Mouse (Mus musculus) hindbrain, embryonic 15.5 days (tissue): ENCODE data around the gene Frs3. TPM values are rescaled to one million over a fixed set of nuclear protein-coding genes. Genes with fewer than 3 reads are reported as not detected.

Source experiments
- ATAC-seq: fragments of 200-750 bp; cut with Nextera tagmentation; 2 replicates; pipeline ENCODE4 v1.8.0; 2017; ENCODE audit warnings: low read depth, moderate number of reproducible peaks, moderate TSS enrichment; ENCODE audit not compliant: low FRiP score
- H3K27ac ChIP-seq: fragments of 300-500 bp; sonication (generic); replicated peaks from 2 replicates; pipeline ENCODE4 v1.5.1; 2015; ENCODE audit warnings: mild to moderate bottlenecking, inconsistent platforms
- H3K27me3 ChIP-seq: fragments of 300-500 bp; sonication (generic); 2 replicates; pipeline ENCODE4 v1.6.1; 2015; ENCODE audit warnings: control low read depth, inconsistent platforms
- H3K36me3 ChIP-seq: fragments of 300-500 bp; sonication (generic); 2 replicates; pipeline ENCODE4 v1.6.1; 2015; ENCODE audit warnings: control low read depth, inconsistent platforms
- H3K4me1 ChIP-seq: fragments of 300-500 bp; sonication (generic); replicated peaks from 2 replicates; pipeline ENCODE4 v1.6.1; 2015; ENCODE audit warnings: control low read depth, inconsistent platforms
- H3K4me2 ChIP-seq: fragments of 300-500 bp; sonication (generic); 2 replicates; pipeline ENCODE4 v1.6.1; 2015; ENCODE audit warnings: moderate library complexity, mild to moderate bottlenecking, inconsistent platforms
- H3K4me3 ChIP-seq: fragments of 300-500 bp; sonication (generic); 2 replicates; pipeline ENCODE4 v1.5.1; 2015; ENCODE audit warnings: mild to moderate bottlenecking, inconsistent platforms
- H3K9ac ChIP-seq: fragments of 300-500 bp; sonication (generic); 2 replicates; pipeline ENCODE4 v1.6.1; 2015; ENCODE audit warnings: inconsistent platforms
- H3K9me3 ChIP-seq: fragments of 300-500 bp; sonication (generic); 2 replicates; pipeline ENCODE4 v1.6.1; 2016; ENCODE audit warnings: control low read depth, inconsistent platforms
- WGBS: fragments of 180-500 bp; shearing (Covaris S2); methylation state at CpG from one replicate; pipeline ENCODE4 v1.1.7; 2015; 5-methylcytosine and 5-hydroxymethylcytosine counted together
- polyA plus RNA-seq: library from polyadenylated mRNA; unstranded; fragments of >200 nt; fragmentation: Nextera tagmentation; extraction: Ambion mirVana; gene quantifications from 2 replicates; pipeline ENCODE4 v1.2.1, GENCODE M21; 2015

Gene Frs3
- polyA plus RNA-seq, 1 experiment from 2014 or later: 52.2 TPM

DNA sequence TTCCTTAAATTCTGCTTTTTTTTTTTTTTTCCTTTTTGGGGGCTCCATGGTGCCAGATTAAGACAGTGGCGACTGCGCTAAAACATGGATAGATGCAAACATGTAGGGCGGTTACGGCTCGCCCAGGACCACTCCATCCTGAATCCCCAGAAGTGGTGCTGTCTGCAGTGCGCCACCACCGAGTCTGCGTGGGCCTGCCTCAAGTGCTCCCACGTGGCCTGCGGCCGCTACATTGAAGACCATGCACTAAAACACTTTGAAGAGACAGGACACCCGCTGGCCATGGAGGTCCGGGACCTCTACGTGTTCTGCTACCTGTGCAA is 16.9 kb upstream of the Frs3 start:
- 0 out of 2 replicates have a peak overlapping the region, but pooled peaks have one; percentile 29 for H3K27ac ChIP-seq
- H3K4me1 ChIP-seq: peaks cover 24% of the 10 kb centered on the region
- peaks cover 6% of the 10 kb centered on the region for H3K36me3 ChIP-seq
- H3K4me2 ChIP-seq: peak overlapping the region; percentile 59
- 0 out of 2 replicates have a peak overlapping the region, but pooled peaks have one; percentile 1 for H3K9ac ChIP-seq
- H3K9me3 ChIP-seq: no peaks in the 10 kb centered on the region
- peak; percentile 43; the same call in 1 of the 2 replicates for ATAC-seq
- no peaks in the 10 kb centered on the region for H3K27me3 ChIP-seq
- peak overlapping the region; percentile 33 for H3K4me3 ChIP-seq
- WGBS: 15% methylated on average over 14 of the region's 14 CpGs

DNA sequence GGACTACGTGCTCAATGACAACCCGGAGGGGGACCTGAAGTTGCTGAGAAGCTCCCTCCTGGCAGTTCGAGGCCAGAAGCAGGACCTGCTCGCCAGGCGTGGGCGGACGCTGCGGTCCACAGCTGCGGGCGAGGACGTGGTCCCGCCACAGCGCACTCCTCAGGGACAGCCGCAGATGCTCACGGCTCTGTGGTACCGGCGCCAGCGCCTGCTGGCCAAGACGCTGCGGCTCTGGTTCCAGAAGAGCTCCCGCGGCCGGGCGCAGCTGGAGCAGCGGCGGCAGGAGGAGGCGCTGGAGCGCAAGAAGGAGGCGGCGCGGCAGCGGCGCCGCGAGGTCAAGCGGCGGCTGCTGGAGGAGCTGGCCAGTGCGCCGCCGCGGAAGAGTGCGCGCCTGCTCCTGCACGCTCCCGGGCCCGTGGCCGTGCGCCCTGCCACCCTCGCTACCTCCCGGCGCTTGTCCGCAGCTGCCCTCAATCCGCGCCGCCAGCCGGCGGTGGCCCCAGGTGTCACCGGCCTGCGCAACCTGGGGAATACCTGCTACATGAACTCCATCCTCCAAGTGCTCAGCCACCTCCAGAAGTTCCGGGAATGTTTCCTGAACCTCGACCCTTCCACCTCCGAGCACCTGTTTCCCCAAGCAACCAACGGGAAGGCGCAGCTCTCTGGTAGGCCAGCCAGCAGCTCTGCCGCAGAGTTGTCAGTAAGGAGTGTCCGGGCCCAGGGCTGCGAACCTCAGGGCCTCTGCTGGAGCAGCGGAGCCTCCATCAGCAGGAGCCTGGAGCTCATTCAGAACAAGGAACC is 16.3 kb upstream of the Frs3 start:
- Histone ChIP-seq H3K4me1 (peaks cover 24% of the 10 kb centered on the region), H3K4me3 (peak overlapping the region; percentile 33), H3K36me3 (peaks cover 6% of the 10 kb centered on the region), H3K4me2 (peak overlapping the region; percentile 59), H3K27ac (0 out of 2 replicates have a peak overlapping the region, but pooled peaks have one; percentile 29), H3K9me3 (no peaks in the 10 kb centered on the region), H3K27me3 (no peaks in the 10 kb centered on the region), H3K9ac (0 out of 2 replicates have a peak overlapping the region, but pooled peaks have one; percentile 1)
- ATAC-seq: peak; percentile 65
- 4% methylated on average over 51 of the region's 68 CpGs for WGBS

DNA sequence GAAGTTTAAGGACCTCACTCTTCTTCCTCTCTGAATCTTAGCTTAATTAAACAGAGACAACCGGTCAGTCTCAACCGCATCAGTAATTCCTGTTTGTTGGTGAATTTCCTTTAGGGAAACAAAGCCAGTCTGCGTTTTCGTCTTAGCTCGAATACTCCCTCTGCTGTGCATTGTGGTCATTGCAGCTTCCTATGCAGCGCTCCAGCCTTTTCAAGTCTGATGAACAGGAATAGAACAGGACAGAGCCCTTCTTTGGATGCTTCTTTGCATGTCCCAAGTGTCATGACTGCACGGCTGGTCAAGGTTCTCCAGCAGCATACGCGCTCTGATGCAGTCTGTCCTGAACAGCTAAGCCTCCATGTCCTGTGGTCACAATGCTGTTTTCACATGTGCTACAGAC is 12.2 kb upstream of the Frs3 start:
- Histone ChIP-seq H3K4me2 (no peak overlapping the region), H3K4me3 (no peak overlapping the region), H3K9me3 (no peaks in the 10 kb centered on the region), H3K36me3 (peaks cover 36% of the 10 kb centered on the region), H3K27me3 (no peaks in the 10 kb centered on the region), H3K4me1 (peaks cover 18% of the 10 kb centered on the region), H3K27ac (no peak overlapping the region), H3K9ac (no peak overlapping the region)
- 16% methylated on average over 9 of the region's 9 CpGs for WGBS
- no peak for ATAC-seq

DNA sequence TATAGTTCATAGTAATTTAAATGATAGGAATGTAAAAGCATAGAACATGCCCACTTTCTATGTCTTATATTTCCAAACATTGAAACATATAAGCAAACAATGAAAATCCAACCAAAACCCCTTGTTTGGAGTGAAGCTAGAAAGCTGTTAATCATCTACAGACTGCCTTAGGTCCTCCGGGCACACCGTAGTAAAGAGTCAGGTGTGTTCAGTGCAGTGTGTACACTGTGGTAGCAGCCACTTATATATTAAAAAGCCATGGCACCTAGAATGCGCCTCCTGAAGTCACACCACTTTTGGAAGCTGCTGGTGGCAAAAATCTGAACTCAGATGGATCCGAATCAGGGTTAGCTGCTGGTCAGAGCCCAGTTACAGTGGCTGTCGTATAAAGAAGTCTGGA is 10.6 kb upstream of the Frs3 start:
- Histone ChIP-seq H3K27ac (no peak overlapping the region), H3K9ac (no peak overlapping the region), H3K4me2 (no peak overlapping the region), H3K4me3 (no peak overlapping the region), H3K36me3 (peaks cover 46% of the 10 kb centered on the region), H3K9me3 (no peaks in the 10 kb centered on the region), H3K4me1 (0 out of 2 replicates have a peak, but pooled peaks cover 5% of the 10 kb centered on the region), H3K27me3 (no peaks in the 10 kb centered on the region)
- ATAC-seq: no peak
- WGBS: 95% methylated on average over 5 of the region's 5 CpGs

DNA sequence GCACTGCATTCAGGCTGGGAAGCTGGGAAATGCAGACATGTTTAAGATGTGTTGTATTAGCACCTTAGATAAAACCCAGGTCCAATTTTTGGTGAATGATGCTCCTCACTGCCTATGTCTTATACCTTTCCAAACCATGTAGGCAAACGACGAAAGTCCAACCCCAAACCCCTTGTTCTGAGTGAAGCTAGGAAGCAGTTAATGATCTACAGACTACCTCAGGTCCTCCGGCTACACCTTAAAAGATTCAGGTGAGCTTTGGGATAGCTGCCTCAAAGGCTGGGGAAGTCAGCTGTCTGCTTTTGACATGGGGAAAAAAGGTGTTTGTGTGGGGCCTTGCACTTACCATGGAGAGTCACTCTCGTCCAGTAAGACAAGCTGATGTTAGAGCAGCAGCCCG is 10.1 kb upstream of the Frs3 start:
- H3K4me3 ChIP-seq: no peak overlapping the region
- WGBS: 90% methylated on average over 5 of the region's 5 CpGs
- no peak for ATAC-seq

DNA sequence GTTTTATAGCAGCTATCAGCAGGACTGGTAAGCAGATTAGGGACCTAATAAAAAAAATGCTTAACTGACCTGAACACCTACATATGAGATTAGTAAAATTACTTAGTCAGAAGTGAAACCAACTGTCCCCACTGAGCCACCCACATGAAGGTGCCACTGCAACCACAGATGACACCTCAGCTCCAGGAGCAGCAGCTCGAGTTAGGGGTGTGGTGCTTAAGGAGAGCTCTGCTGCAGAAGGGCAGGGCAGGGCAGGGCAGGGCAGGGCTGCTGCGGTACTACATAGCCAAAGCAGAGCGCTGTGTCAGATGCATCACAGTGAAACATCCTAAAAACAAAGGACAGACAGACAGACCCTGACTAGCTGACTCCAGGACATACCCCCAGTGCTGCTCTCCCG is 6.0 kb upstream of the Frs3 start:
- ATAC-seq: no peak
- Histone ChIP-seq H3K4me1 (peaks cover 10% of the 10 kb centered on the region), H3K36me3 (peaks cover 57% of the 10 kb centered on the region), H3K9ac (no peak overlapping the region), H3K27me3 (no peaks in the 10 kb centered on the region), H3K9me3 (no peaks in the 10 kb centered on the region), H3K4me3 (no peak overlapping the region), H3K4me2 (no peak overlapping the region), H3K27ac (no peak overlapping the region)
- 86% methylated on average over 4 of the region's 4 CpGs for WGBS

More for the DNA sequence above, 10.1 kb upstream of the Frs3 start:
- Histone ChIP-seq H3K9ac (no peak overlapping the region), H3K4me2 (no peak overlapping the region), H3K27me3 (no peaks in the 10 kb centered on the region), H3K27ac (no peak overlapping the region), H3K4me1 (0 out of 2 replicates have a peak, but pooled peaks cover 5% of the 10 kb centered on the region), H3K36me3 (peaks cover 51% of the 10 kb centered on the region), H3K9me3 (no peaks in the 10 kb centered on the region)

DNA sequence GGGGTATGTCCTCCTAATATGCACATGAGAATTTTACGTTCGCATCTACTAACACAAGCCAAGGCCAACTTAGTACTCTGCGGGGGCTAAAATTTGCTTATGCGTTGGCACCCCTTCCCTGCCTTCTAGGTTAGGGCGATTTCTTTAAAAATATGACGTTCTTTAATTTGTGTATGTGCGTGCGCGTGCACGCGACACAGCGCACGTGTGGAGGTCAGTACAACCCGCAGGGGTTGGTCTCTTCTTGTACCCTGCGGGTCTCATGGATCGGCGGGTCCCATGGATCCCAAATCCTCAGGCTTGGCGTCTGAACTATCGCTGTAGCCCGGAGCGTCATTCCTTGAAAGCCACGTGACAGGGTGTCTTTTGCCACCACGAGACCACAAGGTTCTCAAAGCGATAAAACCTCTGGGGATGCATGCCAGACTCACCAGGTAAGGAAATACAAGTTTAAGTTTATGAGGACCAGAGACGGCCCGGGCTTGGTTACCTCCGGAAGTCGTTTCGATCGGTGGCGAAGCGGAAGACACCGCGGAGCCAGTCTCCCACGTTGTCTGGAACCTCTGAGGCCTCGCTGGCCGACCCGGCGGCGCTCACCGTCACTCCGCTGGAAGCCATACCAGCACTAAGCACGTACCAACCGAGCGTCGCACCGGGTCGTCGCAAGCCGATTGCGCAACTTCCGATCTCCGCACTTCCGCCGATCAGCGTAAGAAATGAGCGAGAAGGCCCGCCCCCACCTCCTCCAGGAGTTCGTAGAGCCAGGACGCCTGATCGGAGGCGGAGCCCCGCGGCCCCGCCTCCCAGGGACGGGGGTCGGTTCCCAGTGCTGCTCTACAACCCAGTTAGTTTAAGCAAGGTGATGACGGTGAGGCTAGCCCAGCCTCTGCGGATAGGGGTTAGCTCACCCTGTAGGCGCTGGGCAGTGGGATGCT is 1.2 kb upstream of the Frs3 start:
- no peaks in the 10 kb centered on the region for H3K9me3 ChIP-seq
- peaks cover 17% of the 10 kb centered on the region for H3K36me3 ChIP-seq
- H3K27me3 ChIP-seq: no peaks in the 10 kb centered on the region
- H3K4me1 ChIP-seq: peaks cover 26% of the 10 kb centered on the region
- peak; percentile 93 for ATAC-seq
- H3K27ac ChIP-seq: peak overlapping the region; percentile 85
- H3K4me3 ChIP-seq: peak overlapping the region; percentile 89
- peak overlapping the region; percentile 84 for H3K4me2 ChIP-seq
- WGBS: under 1% methylated on average over 70 of the region's 70 CpGs
- H3K9ac ChIP-seq: peak overlapping the region; percentile 75

DNA sequence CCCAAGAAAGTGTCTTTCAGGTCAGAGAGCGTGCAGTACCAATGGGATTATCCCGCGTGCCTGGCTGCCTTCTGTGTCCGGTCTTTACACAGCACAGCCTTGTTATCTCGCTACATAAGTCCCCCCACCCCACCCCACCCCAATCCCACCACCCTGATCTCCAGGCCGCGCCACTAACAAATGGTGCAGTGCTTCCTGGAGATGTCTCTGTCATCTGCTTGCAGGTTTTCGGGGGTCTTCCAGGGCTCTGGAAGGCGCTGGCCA is 554 bp upstream of the Frs3 start, which contains the start of gene Tomm6:
Gene Tomm6 (minus strand): TSS at position 43 of the 264 bp plus-strand sequence.
- peaks cover 26% of the 10 kb centered on the region for H3K4me1 ChIP-seq
- H3K9ac ChIP-seq: peak within 1 kb of the TSS; percentile 75
- no peak for ATAC-seq
- WGBS: 1% methylated on average over 9 of the region's 9 CpGs
- H3K4me3 ChIP-seq: peak within 1 kb of the TSS; percentile 89
- H3K36me3 ChIP-seq: peaks cover 16% of the 10 kb centered on the region
- H3K9me3 ChIP-seq: no peaks in the 10 kb centered on the region
- no peaks in the 10 kb centered on the region for H3K27me3 ChIP-seq
- H3K27ac ChIP-seq: peak within 1 kb of the TSS; percentile 85
- peak within 1 kb of the TSS; percentile 84 for H3K4me2 ChIP-seq

DNA sequence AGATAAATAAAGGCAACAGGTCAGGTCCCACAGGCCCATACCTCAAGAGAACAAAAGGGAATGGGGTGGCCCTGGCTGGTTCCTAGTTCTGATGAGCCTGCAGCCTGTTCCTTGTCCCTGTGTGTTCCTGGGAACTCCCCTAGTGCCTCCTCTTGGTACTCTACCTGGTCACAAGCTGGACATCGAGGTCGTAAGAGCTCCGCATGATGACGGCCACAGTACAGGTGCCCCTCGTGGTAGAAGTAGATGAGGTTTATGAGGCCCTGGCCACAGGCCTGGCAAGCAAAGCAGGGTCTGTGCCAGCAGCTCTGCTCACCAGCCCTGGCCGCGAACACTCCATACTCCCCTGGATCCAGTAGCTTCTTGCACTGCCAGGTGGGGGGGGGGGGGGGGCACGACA is 1.1 kb downstream of the Frs3 start:
- Histone ChIP-seq H3K27me3 (no peaks in the 10 kb centered on the region), H3K4me3 (peak overlapping the region; percentile 89), H3K27ac (no peak overlapping the region), H3K4me2 (peak overlapping the region; percentile 84), H3K9ac (no peak overlapping the region; the same call in 1 of the 2 replicates), H3K36me3 (peaks cover 3% of the 10 kb centered on the region; the same call in 1 of the 2 replicates), H3K4me1 (peaks cover 39% of the 10 kb centered on the region), H3K9me3 (no peaks in the 10 kb centered on the region)
- WGBS: 73% methylated on average over 6 of the region's 8 CpGs
- no peak for ATAC-seq

DNA sequence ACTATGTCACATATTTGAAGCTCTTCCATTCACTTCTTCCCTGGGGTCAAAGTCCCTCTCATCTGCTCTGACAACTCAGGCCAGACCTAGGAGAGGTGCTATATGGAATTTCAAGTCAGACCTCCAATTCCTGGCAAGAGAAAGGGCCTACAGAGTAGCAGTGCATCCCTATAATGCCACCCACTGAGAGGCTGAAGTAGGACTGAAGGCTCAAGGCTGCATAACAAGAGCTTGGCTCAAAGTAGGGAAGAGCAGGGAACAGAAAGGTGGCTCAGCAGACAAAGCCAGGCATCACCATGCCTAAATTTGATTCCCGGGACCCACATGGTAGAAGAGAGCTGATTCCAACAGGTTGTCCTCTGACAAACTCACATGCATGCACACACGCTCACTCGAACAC is 2.8 kb downstream of the Frs3 start:
- Histone ChIP-seq H3K4me3 (no peak overlapping the region), H3K4me2 (no peak overlapping the region), H3K4me1 (peaks cover 47% of the 10 kb centered on the region), H3K9ac (no peak overlapping the region), H3K27ac (no peak overlapping the region), H3K36me3 (no peaks in the 10 kb centered on the region), H3K9me3 (no peaks in the 10 kb centered on the region), H3K27me3 (no peaks in the 10 kb centered on the region)
- WGBS: 84% methylated on average over 3 of the region's 3 CpGs
- ATAC-seq: no peak

DNA sequence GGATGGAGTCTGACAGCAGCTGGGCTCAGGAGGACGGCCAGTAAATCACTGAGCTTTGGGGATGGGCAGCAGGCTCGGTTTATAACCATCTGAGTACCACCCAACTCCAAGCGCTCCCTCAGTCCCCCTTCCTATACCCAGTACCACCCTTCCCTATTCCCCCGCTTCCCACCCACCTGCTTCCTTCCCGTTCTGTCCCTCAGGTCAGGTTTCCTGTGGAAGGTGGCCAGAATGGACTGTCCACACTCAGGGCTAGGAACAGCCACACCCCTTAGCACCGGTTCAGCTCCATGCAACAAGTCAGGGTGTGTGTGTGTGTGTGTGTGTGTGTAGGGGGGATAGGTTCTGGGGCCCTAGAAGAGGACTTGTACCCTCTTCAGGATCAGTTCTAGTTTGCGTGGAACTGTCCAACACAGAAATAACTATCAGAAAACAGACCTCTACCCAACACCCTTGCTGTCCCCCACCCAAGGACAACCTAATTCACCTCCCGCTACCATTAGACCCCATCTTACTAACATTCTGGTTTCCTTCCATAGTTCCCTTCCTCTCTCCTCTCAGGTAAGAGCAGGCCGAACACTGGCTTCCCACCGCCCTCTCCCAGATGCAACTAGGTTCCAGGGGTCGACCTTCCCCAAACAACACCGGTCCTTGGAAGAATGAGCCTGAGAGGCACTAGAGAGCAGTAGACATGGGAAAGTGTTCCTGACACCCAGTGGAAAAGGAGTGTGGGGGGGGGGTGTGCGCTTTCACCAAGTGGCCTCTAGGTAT is 5.0 kb downstream of the Frs3 start:
- peak overlapping the region; percentile 62 for H3K4me3 ChIP-seq
- peaks cover 38% of the 10 kb centered on the region for H3K4me1 ChIP-seq
- peak overlapping the region; percentile 85 for H3K9ac ChIP-seq
- H3K27me3 ChIP-seq: no peaks in the 10 kb centered on the region
- H3K4me2 ChIP-seq: peak overlapping the region; percentile 82
- H3K27ac ChIP-seq: peak overlapping the region; percentile 82
- WGBS: 34% methylated on average over 13 of the region's 13 CpGs
- no peak; the same call in 1 of the 2 replicates for ATAC-seq
- no peaks in the 10 kb centered on the region for H3K9me3 ChIP-seq
- H3K36me3 ChIP-seq: no peaks in the 10 kb centered on the region; the same call in 1 of the 2 replicates

DNA sequence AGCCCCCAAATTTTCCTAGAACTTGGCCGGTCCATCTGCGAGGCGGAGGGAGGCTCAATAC is 5.4 kb downstream of the Frs3 start, which contains the start of gene Gm21981:
Gene Gm21981 (minus strand): TSS at position 14 of the 61 bp plus-strand sequence.
- Histone ChIP-seq H3K9ac (peak within 1 kb of the TSS; percentile 85), H3K27ac (peak within 1 kb of the TSS; percentile 82), H3K36me3 (peaks cover 4% of the 10 kb centered on the region), H3K9me3 (no peaks in the 10 kb centered on the region), H3K4me2 (peak within 1 kb of the TSS; percentile 82), H3K4me3 (peak within 1 kb of the TSS; percentile 62), H3K4me1 (peaks cover 36% of the 10 kb centered on the region), H3K27me3 (no peaks in the 10 kb centered on the region)
- 4% methylated on average over 3 of the region's 3 CpGs for WGBS
- no peak for ATAC-seq
